19 mouse cellular contexts compared by ENCODE assay signal in the genomic region with DNA sequence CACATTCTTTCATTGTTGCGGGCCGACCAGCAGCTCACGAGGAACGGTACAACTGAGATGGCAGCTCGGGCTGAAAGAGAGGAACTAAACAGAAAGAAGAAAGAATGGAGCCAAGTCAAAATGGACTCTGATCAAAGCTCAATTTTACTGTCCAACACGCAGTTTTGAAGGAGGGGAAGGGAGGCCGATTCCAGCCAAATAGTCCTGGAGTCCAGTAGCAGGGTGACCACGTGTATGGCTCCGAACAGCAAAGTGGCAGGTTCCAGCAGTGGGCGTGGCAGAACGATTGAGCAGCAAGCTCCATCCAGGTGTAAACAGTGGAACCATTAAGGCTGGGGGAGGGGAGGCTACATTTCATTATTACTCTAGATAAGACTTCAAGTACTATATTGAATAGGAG. TPM values are rescaled to one million over a fixed set of nuclear protein-coding genes. Genes with fewer than 3 reads are reported as not detected.
DNase-seq lines count a peak whose midpoint lies in the region; ATAC-seq and TF ChIP-seq lines count a peak whose summit lies in the region.
"Not testable (repeated sequence)": the region's sequence is repeated elsewhere in the genome, so short reads cannot be mapped to it uniquely, and the experiment has no call there.
"Had no signal": no experiment of that assay in that cellular context is flagged by ENCODE, and none has a peak within 500 bp of the region (broad histone marks: within the 10 kb centered on the region; RNA-seq: fewer than 3 reads in every experiment).

No protein-coding gene starts in this region.

- TF ChIP-seq POLR2A in bone marrow, adult 2 months (IDR thresholded peaks at IDR 0.05; ENCODE audit: borderline replicate concordance, control insufficient read depth, low read depth, low read length): not testable (repeated sequence)

- DNase-seq in liver: peak; percentile 10
- peak; percentile 17 for DNase-seq in spleen, adult 12 weeks (ENCODE audit: low spot score)

- H3K4me3 ChIP-seq in bone marrow, adult 2 months (replicated peaks; ENCODE audit: control insufficient read depth, low read depth, low read length); liver, embryonic 12.5 days; liver, embryonic 15.5 days (replicated peaks): not testable (repeated sequence)

- not testable (repeated sequence) for H3K9ac ChIP-seq in liver, embryonic 12.5 days; liver, embryonic 15.5 days

- H3K27me3 ChIP-seq in liver, embryonic 12.5 days (replicated peaks); liver, embryonic 15.5 days: not testable (repeated sequence)

- not testable (repeated sequence) for H3K36me3 ChIP-seq in liver, embryonic 12.5 days; liver, embryonic 15.5 days (replicated peaks)

- not testable (repeated sequence) for H3K4me1 ChIP-seq in bone marrow, adult 2 months (ENCODE audit: control insufficient read depth, insufficient read depth, low read length)
- H3K4me1 ChIP-seq in liver, embryonic 12.5 days: peaks cover 42% of the 10 kb centered on the region
- peaks cover 51% of the 10 kb centered on the region for H3K4me1 ChIP-seq in liver, embryonic 15.5 days (replicated peaks)

- peak overlapping the region; percentile 47 for H3K4me2 ChIP-seq in liver, embryonic 12.5 days
- H3K4me2 ChIP-seq in liver, embryonic 15.5 days: peak overlapping the region; percentile 55

- ATAC-seq in liver, embryonic 12.5 days: peak; percentile 9; the same call in 1 of the 2 replicates
- ATAC-seq in liver, embryonic 15.5 days (ENCODE audit: insufficient read depth): peak; percentile 33

- not testable (repeated sequence) for TF ChIP-seq CTCF in bone marrow, adult 2 months (IDR thresholded peaks at IDR 0.05; ENCODE audit: control insufficient read depth, insufficient read depth, low read length)

- 75% methylated on average over 11 of the region's 11 CpGs for WGBS in bone marrow, adult 2 months
- 52% methylated on average over 11 of the region's 11 CpGs for WGBS in liver, embryonic 12.5 days (ENCODE audit: insufficient replicate concordance)
- 36% methylated on average over 11 of the region's 11 CpGs for WGBS in liver, embryonic 15.5 days (ENCODE audit: insufficient replicate concordance)

- not testable (repeated sequence) for H3K9me3 ChIP-seq in liver, embryonic 12.5 days (replicated peaks); liver, embryonic 15.5 days (replicated peaks)

- peak overlapping the region; percentile 70 for H3K27ac ChIP-seq in bone marrow, adult 2 months (ENCODE audit: control insufficient read depth, insufficient read depth, low read depth, low read length, poor library complexity)
- peak overlapping the region; percentile 91 for H3K27ac ChIP-seq in liver, embryonic 12.5 days
- H3K27ac ChIP-seq in liver, embryonic 15.5 days (replicated peaks): peak overlapping the region; percentile 88

RNA-seq across cellular contexts. Expression of gene Clec4e, which starts 3.8 kb away (rescaled TPM):
- 3.2 and 12.4 TPM in 2 replicates for polyA plus RNA-seq in bone marrow, adult 2 months (2011; ENCODE audit: insufficient read depth, insufficient read length, low replicate concordance, missing spikeins)
- polyA plus RNA-seq in liver, embryonic 12.5 days (2016; fragmentation: Nextera tagmentation; extraction: Ambion mirVana): 0.44 and 0.60 TPM in 2 replicates
- polyA plus RNA-seq in liver, embryonic 15.5 days (2015; fragmentation: Nextera tagmentation; extraction: Ambion mirVana): 1.1 and 1.2 TPM in 2 replicates
- polyA plus RNA-seq: C2C12; cerebellum, adult 2 months; embryonic facial prominence, embryonic 12.5 days; embryonic facial prominence, embryonic 15.5 days; forebrain, embryonic 12.5 days; forebrain, embryonic 15.5 days; hindbrain, embryonic 10.5 days; hindbrain, embryonic 13.5 days; hindbrain, embryonic 16.5 days; Patski had no signal

RNA-seq across cellular contexts. Expression of gene Vmn2r19, which starts 14.6 kb away (rescaled TPM):
- not detected in 2 replicates for polyA plus RNA-seq in bone marrow, adult 2 months (2011; ENCODE audit: insufficient read depth, insufficient read length, low replicate concordance, missing spikeins)
- polyA plus RNA-seq in liver, embryonic 12.5 days (2016; fragmentation: Nextera tagmentation; extraction: Ambion mirVana): not detected in 2 replicates
- not detected in 2 replicates for polyA plus RNA-seq in liver, embryonic 15.5 days (2015; fragmentation: Nextera tagmentation; extraction: Ambion mirVana)
- polyA plus RNA-seq: C2C12; CD4-positive, CD25-positive, alpha-beta regulatory T cell, adult 4 months; cerebellum, adult 2 months; embryonic facial prominence, embryonic 12.5 days; embryonic facial prominence, embryonic 15.5 days; forebrain, embryonic 12.5 days; forebrain, embryonic 15.5 days; gonadal fat pad, adult 2 months; heart, embryonic 12.5 days; heart, embryonic 15.5 days; hindbrain, embryonic 10.5 days; hindbrain, embryonic 13.5 days; hindbrain, embryonic 16.5 days; Patski had no signal

RNA-seq across cellular contexts. Expression of gene Clec4d, which starts 31.6 kb away (rescaled TPM):
- polyA plus RNA-seq in bone marrow, adult 2 months (2011; ENCODE audit: insufficient read depth, insufficient read length, low replicate concordance, missing spikeins): 15.0 and 51.2 TPM in 2 replicates
- 0.71 and 0.98 TPM in 2 replicates for polyA plus RNA-seq in liver, embryonic 12.5 days (2016; fragmentation: Nextera tagmentation; extraction: Ambion mirVana)
- polyA plus RNA-seq in liver, embryonic 15.5 days (2015; fragmentation: Nextera tagmentation; extraction: Ambion mirVana): 0.58 and 0.64 TPM in 2 replicates
- polyA plus RNA-seq: CD4-positive, CD25-positive, alpha-beta regulatory T cell, adult 4 months; embryonic facial prominence, embryonic 12.5 days; forebrain, embryonic 12.5 days; forebrain, embryonic 15.5 days; heart, embryonic 12.5 days; hindbrain, embryonic 10.5 days; hindbrain, embryonic 13.5 days; hindbrain, embryonic 16.5 days; Patski had no signal
